Mouse (Mus musculus) erythroblast, embryonic 14.5 days (primary cell): ENCODE results near the gene Ncoa1.

Source experiments
- GATA1 ChIP-seq: IDR thresholded peaks from 2 replicates; pipeline ENCODE4 v1.6.1; 2012; ENCODE audit warnings: low read length, inconsistent platforms, mixed read lengths
- TAL1 ChIP-seq: IDR thresholded peaks from 3 replicates; pipeline ENCODE4 v1.6.1; 2012; ENCODE audit warnings: low read length, inconsistent platforms, mixed read lengths

GRCm38 (mm10) chr12:4430061-4430825, 46.7 kb downstream of the Ncoa1 start:
- TF ChIP-seq GATA1 (no peak), TAL1 (no peak)
